Mouse (Mus musculus) cerebellum, adult 2 months (tissue): ENCODE measurements at regions not wholly inside any gene's neighbourhood (a gene's known extent, or its start where the extent isn't known, plus 50 kb on each side); places are given as distances from the start of the nearest gene placed in this dataset.

Experiments used
- CTCF ChIP-seq: fragments of 200-500 bp; IDR thresholded peaks from 2 replicates; pipeline ENCODE4 v1.5.1; 2011; ENCODE audit warnings: low read depth, mild to moderate bottlenecking, control low read depth, low read length, moderate library complexity, borderline replicate concordance; ENCODE audit not compliant: insufficient read depth
- POLR2A ChIP-seq: fragments of 200-500 bp; IDR thresholded peaks from 2 replicates; pipeline ENCODE4 v1.6.1; 2011; ENCODE audit warnings: low read length, control low read depth, borderline replicate concordance; ENCODE audit not compliant: insufficient read depth

DNA sequence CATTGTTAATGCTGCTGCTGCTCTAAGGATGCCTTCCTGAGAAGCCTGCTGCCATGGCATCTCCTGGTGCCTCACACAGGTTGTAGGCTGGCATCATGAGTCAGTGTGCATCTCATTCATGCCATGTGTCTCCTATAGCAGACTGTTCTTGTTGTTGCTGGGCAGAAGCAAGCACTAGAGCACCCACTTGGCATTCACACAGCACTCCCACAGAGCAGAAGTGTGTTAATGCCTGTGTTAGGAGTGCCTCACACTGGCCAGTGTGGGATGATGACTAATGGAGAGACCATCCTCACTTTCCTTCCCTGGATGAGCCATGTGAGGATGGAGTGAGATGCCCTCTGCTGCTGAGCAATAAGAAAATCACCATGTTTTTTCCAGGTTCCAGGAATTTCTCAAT is 146.9 kb upstream of the Pum3 start:
- no peak for TF ChIP-seq CTCF
- TF ChIP-seq POLR2A = no peak
